Mouse (Mus musculus): ENCODE data around the gene Plcg1. TPM values are rescaled to one million over a fixed set of nuclear protein-coding genes. Genes with fewer than 3 reads are reported as not detected.

The Plcg1 gene
- 0.04 TPM in 2 replicates for polyA plus RNA-seq (2012)

GRCm38 (mm10) chr2:160731117-160731838, at the start of gene Plcg1:
Plcg1 (plus strand) TSS chr2:160731300.
- peaks cover 24% of the 10 kb centered on the region for H3K4me1 ChIP-seq (ENCODE audit: control insufficient read depth)

GRCm38 (mm10) chr2:160700271-160700670, 30.8 kb upstream of the Plcg1 start:
- Histone ChIP-seq H3K4me3 (replicated peaks) (no peak overlapping the region), H3K36me3 (ENCODE audit: control insufficient read depth) (peaks cover 97% of the 10 kb centered on the region), H3K27me3 (ENCODE audit: control insufficient read depth) (no peaks in the 10 kb centered on the region), H3K9me3 (ENCODE audit: control insufficient read depth, low read length) (no peaks in the 10 kb centered on the region), H3K4me1 (ENCODE audit: control insufficient read depth) (peaks cover 1% of the 10 kb centered on the region; the same call in 1 of the 2 replicates)
- TF ChIP-seq TAL1 (IDR thresholded peaks at IDR 0.05; ENCODE audit: low read length) (no peak), GATA1 (IDR thresholded peaks at IDR 0.05; ENCODE audit: low read length) (no peak)

More at GRCm38 (mm10) chr2:160731117-160731838, at the start of gene Plcg1:
- Histone ChIP-seq H3K27me3 (ENCODE audit: control insufficient read depth) (peaks cover 53% of the 10 kb centered on the region), H3K4me3 (replicated peaks) (peak within 1 kb of the TSS; percentile 77), H3K36me3 (ENCODE audit: control insufficient read depth) (peaks cover 4% of the 10 kb centered on the region), H3K9me3 (ENCODE audit: control insufficient read depth, low read length) (no peaks in the 10 kb centered on the region)
- TF ChIP-seq TAL1 (IDR thresholded peaks at IDR 0.05; ENCODE audit: low read length) (no peak), GATA1 (IDR thresholded peaks at IDR 0.05; ENCODE audit: low read length) (no peak)

- Histone ChIP-seq H3K36me3 (ENCODE audit: control insufficient read depth) (peaks cover 97% of the 10 kb centered on the region), H3K9me3 (ENCODE audit: control insufficient read depth, low read length) (no peaks in the 10 kb centered on the region), H3K4me3 (replicated peaks) (no peak overlapping the region), H3K4me1 (ENCODE audit: control insufficient read depth) (peaks cover 1% of the 10 kb centered on the region; the same call in 1 of the 2 replicates), H3K27me3 (ENCODE audit: control insufficient read depth) (no peaks in the 10 kb centered on the region)
- no peak for TF ChIP-seq TAL1 (IDR thresholded peaks at IDR 0.05; ENCODE audit: low read length)
- no peak for TF ChIP-seq GATA1 (IDR thresholded peaks at IDR 0.05; ENCODE audit: low read length)
Measured at GRCm38 (mm10) chr2:160701603-160702002, 29.5 kb upstream of the Plcg1 start.

GRCm38 (mm10) chr2:160702824-160703223, 28.3 kb upstream of the Plcg1 start:
- Histone ChIP-seq H3K27me3 (ENCODE audit: control insufficient read depth) (no peaks in the 10 kb centered on the region), H3K4me3 (replicated peaks) (no peak overlapping the region), H3K9me3 (ENCODE audit: control insufficient read depth, low read length) (no peaks in the 10 kb centered on the region), H3K36me3 (ENCODE audit: control insufficient read depth) (peaks cover 99% of the 10 kb centered on the region), H3K4me1 (ENCODE audit: control insufficient read depth) (peaks cover 1% of the 10 kb centered on the region; the same call in 1 of the 2 replicates)
- TF ChIP-seq TAL1 (IDR thresholded peaks at IDR 0.05; ENCODE audit: low read length) = no peak
- no peak for TF ChIP-seq GATA1 (IDR thresholded peaks at IDR 0.05; ENCODE audit: low read length)

- Histone ChIP-seq H3K27me3 (ENCODE audit: control insufficient read depth) (no peaks in the 10 kb centered on the region), H3K4me3 (replicated peaks) (no peak overlapping the region), H3K4me1 (ENCODE audit: control insufficient read depth) (no peaks in the 10 kb centered on the region), H3K36me3 (ENCODE audit: control insufficient read depth) (peaks cover 99% of the 10 kb centered on the region), H3K9me3 (ENCODE audit: control insufficient read depth, low read length) (no peaks in the 10 kb centered on the region)
- TF ChIP-seq GATA1 (IDR thresholded peaks at IDR 0.05; ENCODE audit: low read length) = no peak
- no peak for TF ChIP-seq TAL1 (IDR thresholded peaks at IDR 0.05; ENCODE audit: low read length)
Measured at GRCm38 (mm10) chr2:160707673-160708072, 23.4 kb upstream of the Plcg1 start.

- H3K4me1 ChIP-seq (ENCODE audit: control insufficient read depth) = no peaks in the 10 kb centered on the region
- H3K36me3 ChIP-seq (ENCODE audit: control insufficient read depth) = peaks cover 100% of the 10 kb centered on the region
- no peaks in the 10 kb centered on the region for H3K9me3 ChIP-seq (ENCODE audit: control insufficient read depth, low read length)
- H3K4me3 ChIP-seq (replicated peaks) = no peak overlapping the region
- H3K27me3 ChIP-seq (ENCODE audit: control insufficient read depth) = no peaks in the 10 kb centered on the region
- TF ChIP-seq TAL1 (IDR thresholded peaks at IDR 0.05; ENCODE audit: low read length) (no peak), GATA1 (IDR thresholded peaks at IDR 0.05; ENCODE audit: low read length) (no peak)
Measured at GRCm38 (mm10) chr2:160715463-160716030, 15.6 kb upstream of the Plcg1 start.

- peaks cover 100% of the 10 kb centered on the region for H3K36me3 ChIP-seq (ENCODE audit: control insufficient read depth)
- H3K4me1 ChIP-seq (ENCODE audit: control insufficient read depth) = no peaks in the 10 kb centered on the region
- no peaks in the 10 kb centered on the region for H3K9me3 ChIP-seq (ENCODE audit: control insufficient read depth, low read length)
- no peak overlapping the region for H3K4me3 ChIP-seq (replicated peaks)
- no peaks in the 10 kb centered on the region for H3K27me3 ChIP-seq (ENCODE audit: control insufficient read depth)
- no peak for TF ChIP-seq GATA1 (IDR thresholded peaks at IDR 0.05; ENCODE audit: low read length)
- TF ChIP-seq TAL1 (IDR thresholded peaks at IDR 0.05; ENCODE audit: low read length) = no peak
Measured at GRCm38 (mm10) chr2:160717269-160717668, 13.8 kb upstream of the Plcg1 start.

GRCm38 (mm10) chr2:160718811-160719210, 12.3 kb upstream of the Plcg1 start:
- Histone ChIP-seq H3K9me3 (ENCODE audit: control insufficient read depth, low read length) (no peaks in the 10 kb centered on the region), H3K27me3 (ENCODE audit: control insufficient read depth) (no peaks in the 10 kb centered on the region), H3K36me3 (ENCODE audit: control insufficient read depth) (peaks cover 100% of the 10 kb centered on the region), H3K4me3 (replicated peaks) (no peak overlapping the region), H3K4me1 (ENCODE audit: control insufficient read depth) (no peaks in the 10 kb centered on the region)
- TF ChIP-seq TAL1 (IDR thresholded peaks at IDR 0.05; ENCODE audit: low read length) = no peak
- TF ChIP-seq GATA1 (IDR thresholded peaks at IDR 0.05; ENCODE audit: low read length) = no peak

- Histone ChIP-seq H3K27me3 (ENCODE audit: control insufficient read depth) (no peaks in the 10 kb centered on the region), H3K9me3 (ENCODE audit: control insufficient read depth, low read length) (no peaks in the 10 kb centered on the region), H3K36me3 (ENCODE audit: control insufficient read depth) (peaks cover 87% of the 10 kb centered on the region), H3K4me3 (replicated peaks) (no peak overlapping the region), H3K4me1 (ENCODE audit: control insufficient read depth) (no peaks in the 10 kb centered on the region)
- TF ChIP-seq GATA1 (IDR thresholded peaks at IDR 0.05; ENCODE audit: low read length) (no peak), TAL1 (IDR thresholded peaks at IDR 0.05; ENCODE audit: low read length) (no peak)
Measured at GRCm38 (mm10) chr2:160722714-160723113, 8.4 kb upstream of the Plcg1 start.
